Mouse (Mus musculus): ENCODE data around the gene Slc43a2.

- TF ChIP-seq POLR2A (IDR thresholded peaks at IDR 0.05; ENCODE audit: insufficient read depth, low read depth, low read length) (no peak), CTCF (IDR thresholded peaks at IDR 0.05; ENCODE audit: insufficient read depth, low read depth, low read length) (no peak)
These were observed 13.2 kb downstream of the Slc43a2 start for GRCm38 (mm10) chr11:75544713-75545112.

Measured in olfactory bulb, adult 2 months (tissue).